Mouse (Mus musculus) macrophage (primary cell): ENCODE data around the gene Lbx2. TPM values are rescaled to one million over a fixed set of nuclear protein-coding genes. Genes with fewer than 3 reads are reported as not detected.

Source experiments
- H3K27ac ChIP-seq: fragments of 350-480 bp; formaldehyde crosslinking; 2 replicates; pipeline ENCODE4 v1.9.0; 2021
- H3K36me3 ChIP-seq: fragments of 350-480 bp; formaldehyde crosslinking; 2 replicates; pipeline ENCODE4 v1.9.0; 2021; ENCODE audit errors: inconsistent target
- H3K4me3 ChIP-seq: fragments of 350-480 bp; formaldehyde crosslinking; 2 replicates; pipeline ENCODE4 v1.9.0; 2021; ENCODE audit errors: inconsistent target
- H3K79me2 ChIP-seq: fragments of 350-480 bp; formaldehyde crosslinking; 2 replicates; pipeline ENCODE4 v1.9.0; 2021; ENCODE audit errors: inconsistent target
- WGBS: methylation state at CpG from one replicate; pipeline ENCODE4 v1.1.7; 2026; ENCODE audit warnings: inconsistent platforms; ENCODE audit not compliant: missing documents; 5-methylcytosine and 5-hydroxymethylcytosine counted together
- polyA plus RNA-seq: library from polyadenylated mRNA; stranded (reverse); fragments of 250-400 nt; gene quantifications from 3 replicates; pipeline ENCODE4 v1.2.4, GENCODE M21; 2018; ENCODE audit warnings: inconsistent platforms

Lbx2 gene
- polyA plus RNA-seq, 1 experiment from 2014 or later = 0.40 TPM

GRCm38 (mm10) chr6:83065995-83066394, 20.2 kb upstream of the Lbx2 start:
- Histone ChIP-seq H3K79me2 (no peaks in the 10 kb centered on the region), H3K36me3 (no peaks in the 10 kb centered on the region), H3K27ac (no peak overlapping the region), H3K4me3 (no peak overlapping the region)
- 57% methylated on average over 8 of the region's 8 CpGs for WGBS

- Histone ChIP-seq H3K4me3 (no peak overlapping the region), H3K27ac (no peak overlapping the region), H3K79me2 (no peaks in the 10 kb centered on the region), H3K36me3 (no peaks in the 10 kb centered on the region)
- 51% methylated on average over 6 of the region's 6 CpGs for WGBS
Measured at GRCm38 (mm10) chr6:83066441-83066840, 19.7 kb upstream of the Lbx2 start.

- 69% methylated on average over 8 of the region's 8 CpGs for whole genome bisulfite sequencing
- Histone ChIP-seq H3K79me2 (no peaks in the 10 kb centered on the region), H3K27ac (no peak overlapping the region), H3K4me3 (no peak overlapping the region), H3K36me3 (no peaks in the 10 kb centered on the region)
Measured at GRCm38 (mm10) chr6:83068221-83068620, 17.9 kb upstream of the Lbx2 start.

- Histone ChIP-seq H3K4me3 (no peak overlapping the region), H3K36me3 (no peaks in the 10 kb centered on the region), H3K27ac (no peak overlapping the region), H3K79me2 (no peaks in the 10 kb centered on the region)
- 5% methylated on average over 73 of the region's 81 CpGs for WGBS
Measured at GRCm38 (mm10) chr6:83068706-83069487, 17.3 kb upstream of the Lbx2 start.

GRCm38 (mm10) chr6:83069488-83070246, 16.5 kb upstream of the Lbx2 start:
- H3K79me2 ChIP-seq = no peaks in the 10 kb centered on the region
- H3K4me3 ChIP-seq = no peak overlapping the region
- no peak overlapping the region for H3K27ac ChIP-seq
- H3K36me3 ChIP-seq = no peaks in the 10 kb centered on the region
- WGBS = 6% methylated on average over 67 of the region's 69 CpGs

- H3K36me3 ChIP-seq = no peaks in the 10 kb centered on the region
- H3K4me3 ChIP-seq = no peak within 1 kb of the TSS
- 4% methylated on average over 10 of the region's 10 CpGs for WGBS
- H3K79me2 ChIP-seq = no peaks in the 10 kb centered on the region
- H3K27ac ChIP-seq = no peak within 1 kb of the TSS
Measured at GRCm38 (mm10) chr6:83070247-83070310, 16.1 kb upstream of the Lbx2 start, which contains the start of gene Tlx2. TSS of gene Tlx2 (minus strand) at chr6:83070293.

GRCm38 (mm10) chr6:83070311-83071219, 15.6 kb upstream of the Lbx2 start:
- Histone ChIP-seq H3K36me3 (no peaks in the 10 kb centered on the region), H3K4me3 (no peak overlapping the region), H3K27ac (no peak overlapping the region), H3K79me2 (no peaks in the 10 kb centered on the region)
- WGBS = 4% methylated on average over 57 of the region's 58 CpGs

- no peak overlapping the region for H3K4me3 ChIP-seq
- no peaks in the 10 kb centered on the region for H3K36me3 ChIP-seq
- H3K27ac ChIP-seq = no peak overlapping the region
- WGBS = 9% methylated on average over 21 of the region's 24 CpGs
- H3K79me2 ChIP-seq = no peaks in the 10 kb centered on the region
Measured at GRCm38 (mm10) chr6:83071220-83071619, 14.9 kb upstream of the Lbx2 start.

GRCm38 (mm10) chr6:83074979-83075378, 11.2 kb upstream of the Lbx2 start:
- 0 out of 2 replicates have a peak, but pooled peaks cover 3% of the 10 kb centered on the region for H3K36me3 ChIP-seq
- no peak overlapping the region for H3K4me3 ChIP-seq
- WGBS = 26% methylated on average over 2 of the region's 2 CpGs
- no peak overlapping the region for H3K27ac ChIP-seq
- peaks cover 8% of the 10 kb centered on the region; the same call in 1 of the 2 replicates for H3K79me2 ChIP-seq

- 2% methylated on average over 52 of the region's 54 CpGs for WGBS
Measured at GRCm38 (mm10) chr6:83077630-83078323, 8.4 kb upstream of the Lbx2 start, which contains the start of gene Pcgf1. TSS of gene Pcgf1 (plus strand) at chr6:83077869.

GRCm38 (mm10) chr6:83078324-83078858, 7.8 kb upstream of the Lbx2 start:
- peaks cover 8% of the 10 kb centered on the region; the same call in 1 of the 2 replicates for H3K79me2 ChIP-seq
- under 1% methylated on average over 46 of the region's 46 CpGs for WGBS
- peak overlapping the region; percentile 68 for H3K27ac ChIP-seq
- peak overlapping the region; percentile 58 for H3K4me3 ChIP-seq
- peaks cover 18% of the 10 kb centered on the region; the same call in 1 of the 2 replicates for H3K36me3 ChIP-seq

More at GRCm38 (mm10) chr6:83077630-83078323, 8.4 kb upstream of the Lbx2 start, which contains the start of gene Pcgf1:
- H3K4me3 ChIP-seq = peak within 1 kb of the TSS; percentile 58
- peak within 1 kb of the TSS; percentile 68 for H3K27ac ChIP-seq
- H3K36me3 ChIP-seq = peaks cover 18% of the 10 kb centered on the region; the same call in 1 of the 2 replicates
- H3K79me2 ChIP-seq = peaks cover 8% of the 10 kb centered on the region; the same call in 1 of the 2 replicates

GRCm38 (mm10) chr6:83080210-83080609, 6.0 kb upstream of the Lbx2 start:
- H3K27ac ChIP-seq = no peak overlapping the region
- 98% methylated on average over 5 of the region's 5 CpGs for WGBS
- peaks cover 8% of the 10 kb centered on the region; the same call in 1 of the 2 replicates for H3K79me2 ChIP-seq
- peaks cover 18% of the 10 kb centered on the region; the same call in 1 of the 2 replicates for H3K36me3 ChIP-seq
- H3K4me3 ChIP-seq = no peak overlapping the region

GRCm38 (mm10) chr6:83083497-83083896, 2.7 kb upstream of the Lbx2 start:
- H3K36me3 ChIP-seq = peaks cover 18% of the 10 kb centered on the region; the same call in 1 of the 2 replicates
- peaks cover 8% of the 10 kb centered on the region; the same call in 1 of the 2 replicates for H3K79me2 ChIP-seq
- 85% methylated on average over 5 of the region's 5 CpGs for WGBS
- H3K27ac ChIP-seq = no peak overlapping the region
- H3K4me3 ChIP-seq = no peak overlapping the region

GRCm38 (mm10) chr6:83084477-83084876, 1.7 kb upstream of the Lbx2 start:
- Histone ChIP-seq H3K36me3 (peaks cover 18% of the 10 kb centered on the region; the same call in 1 of the 2 replicates), H3K79me2 (no peaks in the 10 kb centered on the region), H3K4me3 (no peak overlapping the region), H3K27ac (no peak overlapping the region)
- WGBS = 50% methylated on average over 6 of the region's 6 CpGs
